8 mouse cellular contexts compared by ENCODE assay signal in the genomic region with DNA sequence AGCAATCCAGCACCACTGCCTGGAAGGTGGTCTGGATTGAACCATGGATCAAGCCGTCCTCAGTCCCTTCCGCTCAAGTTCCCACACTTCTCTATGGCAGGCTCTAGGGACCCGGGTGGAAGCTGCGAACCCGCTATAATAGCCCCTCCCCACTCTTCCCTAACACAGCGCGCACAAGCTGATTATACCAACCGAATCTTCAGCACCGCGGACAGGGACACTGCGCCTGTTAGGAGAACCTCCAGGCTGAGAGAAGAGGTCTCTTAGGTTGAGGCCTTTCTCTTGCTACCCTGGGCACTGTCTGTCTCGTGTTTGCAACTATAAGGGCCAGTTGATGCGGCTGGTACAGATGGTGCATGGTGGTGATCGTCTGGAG. TPM values are rescaled to one million over a fixed set of nuclear protein-coding genes. Genes with fewer than 3 reads are reported as not detected.
DNase-seq lines count a peak whose midpoint lies in the region; ATAC-seq lines count a peak whose summit lies in the region.

No protein-coding gene starts in this region.

- peaks cover 22% of the 10 kb centered on the region for H3K4me1 ChIP-seq in heart, embryonic 12.5 days (replicated peaks)
- peaks cover 40% of the 10 kb centered on the region for H3K4me1 ChIP-seq in midbrain, embryonic 12.5 days

- WGBS in heart, embryonic 12.5 days, result under 1% methylated on average over 14 of the region's 14 CpGs
- WGBS in midbrain, embryonic 12.5 days, result 1% methylated on average over 14 of the region's 14 CpGs

- peak; percentile 36 for DNase-seq in 416B (ENCODE audit: low read depth)
- DNase-seq in ES-CJ7 (ENCODE audit: low read depth, low spot score), result peak; percentile 89
- DNase-seq in cerebellum, postnatal 25 days, result peak; percentile 40
- DNase-seq in kidney, postnatal 10 days, result peak; percentile 92
- peak; percentile 74 for DNase-seq in thymus, postnatal 0 days (ENCODE audit: low spot score)
- DNase-seq in frontal cortex, postnatal 25 days (ENCODE audit: low spot score in 2 of 2), result no peak

- H3K9me3 ChIP-seq in heart, embryonic 12.5 days (replicated peaks), result no peaks in the 10 kb centered on the region
- no peaks in the 10 kb centered on the region for H3K9me3 ChIP-seq in midbrain, embryonic 12.5 days

- peaks cover 84% of the 10 kb centered on the region for H3K27me3 ChIP-seq in heart, embryonic 12.5 days (replicated peaks)
- H3K27me3 ChIP-seq in midbrain, embryonic 12.5 days, result peaks cover 82% of the 10 kb centered on the region

- no peak overlapping the region for H3K9ac ChIP-seq in heart, embryonic 12.5 days
- no peak overlapping the region; the same call in 1 of the 2 replicates for H3K9ac ChIP-seq in midbrain, embryonic 12.5 days (replicated peaks)

- 0 out of 2 replicates have a peak, but pooled peaks have one; percentile 33 for ATAC-seq in heart, embryonic 12.5 days (ENCODE audit: insufficient number of reproducible peaks, low FRiP score)
- peak; percentile 38; the same call in 1 of the 2 replicates for ATAC-seq in midbrain, embryonic 12.5 days (ENCODE audit: low FRiP score, low read depth)

- no peak overlapping the region for H3K27ac ChIP-seq in heart, embryonic 12.5 days (ENCODE audit: poor library complexity, severe bottlenecking)
- no peak overlapping the region for H3K27ac ChIP-seq in midbrain, embryonic 12.5 days (replicated peaks)

- no peak overlapping the region for H3K4me3 ChIP-seq in heart, embryonic 12.5 days
- peak overlapping the region; percentile 17 for H3K4me3 ChIP-seq in midbrain, embryonic 12.5 days

- H3K36me3 ChIP-seq in heart, embryonic 12.5 days, result no peaks in the 10 kb centered on the region
- H3K36me3 ChIP-seq in midbrain, embryonic 12.5 days, result no peaks in the 10 kb centered on the region

- peak overlapping the region; percentile 18; the same call in 1 of the 2 replicates for H3K4me2 ChIP-seq in heart, embryonic 12.5 days
- peak overlapping the region; percentile 44 for H3K4me2 ChIP-seq in midbrain, embryonic 12.5 days (replicated peaks)

RNA-seq across cellular contexts. Expression of a gene that starts 1.3 kb away (rescaled TPM):
- 0.11 and 0.21 TPM in 2 replicates for polyA plus RNA-seq in heart, embryonic 12.5 days (2016; fragmentation: Nextera tagmentation; extraction: Ambion mirVana)
- polyA plus RNA-seq in midbrain, embryonic 12.5 days (2016; fragmentation: Nextera tagmentation; extraction: Ambion mirVana), result 7.7 and 9.5 TPM in 2 replicates
- polyA plus RNA-seq in thymus, postnatal 0 days (2015; fragmentation: Nextera tagmentation; extraction: Ambion mirVana), result 0.05 TPM in 1 of 2 replicates, not detected in the other

Comparison
In these comparisons a context has a peak if more than half of its experiments do, and no peak if none do; other contexts are left out.
1. DNase-seq: peak in 416B (single experiment), ES-CJ7 (single experiment), cerebellum, postnatal 25 days (2 of 2), kidney, postnatal 10 days (single experiment) and thymus, postnatal 0 days (single experiment); none in frontal cortex, postnatal 25 days (0 of 2).